8 mouse cellular contexts compared by ENCODE assay signal in genomic region chr16:50381351-50381746, GRCm38 (mm10). TPM values are rescaled to one million over a fixed set of nuclear protein-coding genes. Genes with fewer than 3 reads are reported as not detected.
A peak's percentile ranks its signal among the peaks of the same experiment; 100 is the strongest.
DNase-seq lines count a peak whose midpoint lies in the region; ATAC-seq lines count a peak whose summit lies in the region.

No protein-coding gene starts in this region.

- H3K27me3 ChIP-seq in kidney, embryonic 16.5 days (ENCODE audit: insufficient read depth, low read length) = no peaks in the 10 kb centered on the region
- no peaks in the 10 kb centered on the region for H3K27me3 ChIP-seq in forebrain, embryonic 11.5 days (ENCODE audit: control insufficient read depth, insufficient read depth, low read length)
- H3K27me3 ChIP-seq in intestine, embryonic 16.5 days (replicated peaks; ENCODE audit: control insufficient read depth, insufficient read depth, low read length) = no peaks in the 10 kb centered on the region
- peaks cover 55% of the 10 kb centered on the region for H3K27me3 ChIP-seq in midbrain, embryonic 10.5 days (ENCODE audit: low read depth, poor library complexity, severe bottlenecking)

- H3K4me1 ChIP-seq in kidney, embryonic 16.5 days (ENCODE audit: insufficient read depth, low read length) = peaks cover 17% of the 10 kb centered on the region
- peaks cover 11% of the 10 kb centered on the region for H3K4me1 ChIP-seq in forebrain, embryonic 11.5 days (replicated peaks; ENCODE audit: control insufficient read depth, insufficient read depth, low read length)
- H3K4me1 ChIP-seq in intestine, embryonic 16.5 days (ENCODE audit: control insufficient read depth, insufficient read depth, low read length) = no peaks in the 10 kb centered on the region
- H3K4me1 ChIP-seq in midbrain, embryonic 10.5 days = peaks cover 24% of the 10 kb centered on the region

- H3K9ac ChIP-seq in kidney, embryonic 16.5 days (replicated peaks; ENCODE audit: low read length) = no peak overlapping the region
- no peak overlapping the region for H3K9ac ChIP-seq in forebrain, embryonic 11.5 days (ENCODE audit: low read length)
- no peak overlapping the region for H3K9ac ChIP-seq in intestine, embryonic 16.5 days (ENCODE audit: low read depth, low read length)

- WGBS in kidney, embryonic 16.5 days = 27% methylated on average over 7 of the region's 7 CpGs
- WGBS in forebrain, embryonic 11.5 days = 22% methylated on average over 7 of the region's 7 CpGs
- 38% methylated on average over 7 of the region's 7 CpGs for WGBS in intestine, embryonic 16.5 days
- 44% methylated on average over 7 of the region's 7 CpGs for WGBS in midbrain, embryonic 10.5 days

- no peaks in the 10 kb centered on the region for H3K36me3 ChIP-seq in kidney, embryonic 16.5 days (ENCODE audit: insufficient read depth, low read length)
- H3K36me3 ChIP-seq in forebrain, embryonic 11.5 days (ENCODE audit: control insufficient read depth, insufficient read depth, low read length) = no peaks in the 10 kb centered on the region
- no peaks in the 10 kb centered on the region for H3K36me3 ChIP-seq in intestine, embryonic 16.5 days (ENCODE audit: control insufficient read depth, insufficient read depth, low read length)
- no peaks in the 10 kb centered on the region for H3K36me3 ChIP-seq in midbrain, embryonic 10.5 days

- ATAC-seq in kidney, embryonic 16.5 days (ENCODE audit: low FRiP score, low TSS enrichment) = peak; percentile 81; the same call in 1 of the 2 replicates
- ATAC-seq in forebrain, embryonic 11.5 days (replicated peaks; ENCODE audit: low FRiP score) = peak; percentile 59
- ATAC-seq in intestine, embryonic 16.5 days = 0 out of 2 replicates have a peak, but pooled peaks have one; percentile 40

- H3K4me3 ChIP-seq in kidney, embryonic 16.5 days (ENCODE audit: low read length) = peak overlapping the region; percentile 13; the same call in 1 of the 2 replicates
- no peak overlapping the region for H3K4me3 ChIP-seq in forebrain, embryonic 11.5 days (ENCODE audit: low read depth, low read length)
- H3K4me3 ChIP-seq in intestine, embryonic 16.5 days (ENCODE audit: low read length) = no peak overlapping the region
- peak overlapping the region; percentile 28 for H3K4me3 ChIP-seq in midbrain, embryonic 10.5 days

- no peak overlapping the region for H3K27ac ChIP-seq in kidney, embryonic 16.5 days (ENCODE audit: low read length)
- no peak overlapping the region for H3K27ac ChIP-seq in forebrain, embryonic 11.5 days (ENCODE audit: low read depth, low read length)
- no peak overlapping the region for H3K27ac ChIP-seq in intestine, embryonic 16.5 days (ENCODE audit: low read length)
- no peak overlapping the region for H3K27ac ChIP-seq in midbrain, embryonic 10.5 days (replicated peaks)

- no peak for DNase-seq in kidney, postnatal 14 days
- no peak for DNase-seq in forebrain, embryonic 11.5 days (ENCODE audit: low spot score)
- no peak for DNase-seq in midbrain, embryonic 10.5 days (ENCODE audit: low spot score)
- no peak for DNase-seq in gastrocnemius, postnatal 10 days
- DNase-seq in lung, adult 18-20 months = no peak
- no peak for DNase-seq in adrenal gland, postnatal 10 days

- no peaks in the 10 kb centered on the region for H3K9me3 ChIP-seq in kidney, embryonic 16.5 days (ENCODE audit: low read length)
- no peaks in the 10 kb centered on the region for H3K9me3 ChIP-seq in forebrain, embryonic 11.5 days (ENCODE audit: control insufficient read depth, low read length)
- no peaks in the 10 kb centered on the region for H3K9me3 ChIP-seq in intestine, embryonic 16.5 days (ENCODE audit: control insufficient read depth, low read length)
- H3K9me3 ChIP-seq in midbrain, embryonic 10.5 days (replicated peaks) = no peaks in the 10 kb centered on the region

- H3K4me2 ChIP-seq in kidney, embryonic 16.5 days (replicated peaks; ENCODE audit: low read depth, low read length) = peak overlapping the region; percentile 41
- peak overlapping the region; percentile 38 for H3K4me2 ChIP-seq in forebrain, embryonic 11.5 days (ENCODE audit: low read depth, low read length, severe bottlenecking)
- peak overlapping the region; percentile 32 for H3K4me2 ChIP-seq in intestine, embryonic 16.5 days (ENCODE audit: low read depth, low read length)

RNA-seq across cellular contexts. Expression of gene Bbx, which starts 50.8 kb away (rescaled TPM):
- 58.6 and 69.5 TPM in 2 replicates for polyA plus RNA-seq in kidney, embryonic 16.5 days (2015; fragmentation: Nextera tagmentation; extraction: Ambion mirVana)
- polyA plus RNA-seq in forebrain, embryonic 11.5 days (2014; fragmentation: Nextera tagmentation; extraction: Ambion mirVana) = 30.1 and 38.0 TPM in 2 replicates
- polyA plus RNA-seq in intestine, embryonic 16.5 days (2015; fragmentation: Nextera tagmentation; extraction: Ambion mirVana) = 28.8 and 30.7 TPM in 2 replicates
- polyA plus RNA-seq in midbrain, embryonic 10.5 days (2016; fragmentation: Nextera tagmentation; extraction: Ambion mirVana) = 30.0 and 32.8 TPM in 2 replicates
- total RNA-seq in gastrocnemius, postnatal 10 days (2021) = 10 to 100 TPM; 12.3 to 15.6 TPM
- total RNA-seq in adrenal gland, postnatal 10 days (2021) = 10 to 100 TPM; 25.2 to 30.3 TPM

Comparison
In these comparisons a context has a peak if more than half of its experiments do, and no peak if none do; other contexts are left out.
1. H3K4me3 ChIP-seq: peak in kidney, embryonic 16.5 days (single experiment) and midbrain, embryonic 10.5 days (single experiment); none in forebrain, embryonic 11.5 days (single experiment) and intestine, embryonic 16.5 days (single experiment).
2. Peak in every context shown above with its lines, with median percentiles within 50 percentile points of each other: ATAC-seq and H3K4me2 ChIP-seq.